Mouse (Mus musculus): ENCODE results near the gene B3gntl1. TPM values are rescaled to one million over a fixed set of nuclear protein-coding genes. Genes with fewer than 3 reads are reported as not detected.

The B3gntl1 gene
- polyA plus RNA-seq, 1 experiment from 2014 or later = 6.8 TPM

DNA sequence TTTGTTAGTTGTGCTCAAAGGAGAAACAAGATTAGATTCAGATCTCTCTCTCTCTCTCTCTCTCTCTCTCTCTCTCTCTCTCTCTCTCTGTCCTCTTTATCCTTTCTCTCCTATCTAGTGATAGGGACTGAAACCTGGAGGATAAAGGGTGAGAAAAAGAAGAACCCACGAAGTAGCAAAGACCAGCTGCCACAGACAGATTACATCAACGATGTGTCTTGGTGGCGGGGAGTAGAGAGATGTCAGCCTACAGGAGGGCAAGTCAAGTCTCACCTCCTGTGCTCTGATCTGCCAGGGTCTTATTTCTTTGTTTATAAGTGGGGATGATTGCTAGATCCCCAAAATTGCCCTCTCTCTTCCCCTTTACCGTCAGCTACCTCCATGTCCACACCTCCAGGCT lies 36.3 kb upstream of the B3gntl1 start:
- no peak for DNase-seq (ENCODE audit: low spot score)
- Histone ChIP-seq H3K4me3 (ENCODE audit: low read depth, low read length) (no peak overlapping the region), H3K36me3 (ENCODE audit: control insufficient read depth, insufficient read depth, low read length) (no peaks in the 10 kb centered on the region; the same call in 1 of the 2 replicates), H3K4me2 (ENCODE audit: low read depth, low read length) (no peak overlapping the region), H3K27me3 (replicated peaks; ENCODE audit: control insufficient read depth, insufficient read depth, low read length) (peaks cover 3% of the 10 kb centered on the region; the same call in 1 of the 2 replicates), H3K9me3 (ENCODE audit: control insufficient read depth, low read length) (no peaks in the 10 kb centered on the region), H3K4me1 (ENCODE audit: control insufficient read depth, insufficient read depth, low read length) (peaks cover 21% of the 10 kb centered on the region), H3K9ac (ENCODE audit: low read depth, low read length) (no peak overlapping the region), H3K27ac (replicated peaks; ENCODE audit: low read depth, low read length) (no peak overlapping the region)
- 78% methylated on average over 4 of the region's 4 CpGs for WGBS
- ATAC-seq (ENCODE audit: low read depth) = no peak

DNA sequence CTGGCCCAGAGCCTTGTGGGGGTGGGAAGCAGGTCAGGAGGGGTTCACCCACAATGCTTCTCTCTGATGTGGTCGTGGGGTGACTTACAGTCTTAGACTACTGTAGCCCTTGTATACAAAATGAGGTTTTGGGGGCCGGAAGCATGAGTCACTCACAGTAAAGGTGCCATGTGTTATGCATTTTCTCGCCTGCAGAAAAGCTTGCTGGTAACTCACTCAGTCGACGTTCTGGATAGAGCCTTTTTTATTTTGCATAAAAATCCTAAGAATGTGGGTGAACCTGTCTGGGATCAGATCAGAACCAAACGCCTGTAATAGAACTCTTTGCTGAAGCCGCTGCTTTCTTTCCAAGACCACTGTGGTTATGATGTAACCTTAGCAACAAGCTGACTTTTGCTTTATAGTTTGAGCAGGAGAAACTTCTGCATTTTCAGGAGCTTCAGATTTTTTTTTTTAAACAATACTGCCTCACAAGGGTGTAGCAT lies 33.6 kb upstream of the B3gntl1 start:
- peak; percentile 27 for ATAC-seq (ENCODE audit: low read depth)
- 7% methylated on average over 7 of the region's 7 CpGs for WGBS
- peak overlapping the region; percentile 10; the same call in 1 of the 2 replicates for H3K4me2 ChIP-seq (ENCODE audit: low read depth, low read length)
- peaks cover 10% of the 10 kb centered on the region; the same call in 1 of the 2 replicates for H3K27me3 ChIP-seq (replicated peaks; ENCODE audit: control insufficient read depth, insufficient read depth, low read length)
- H3K4me3 ChIP-seq (ENCODE audit: low read depth, low read length) = no peak overlapping the region
- peak; percentile 88 for DNase-seq (ENCODE audit: low spot score)
- no peaks in the 10 kb centered on the region for H3K9me3 ChIP-seq (ENCODE audit: control insufficient read depth, low read length)
- H3K36me3 ChIP-seq (ENCODE audit: control insufficient read depth, insufficient read depth, low read length) = no peaks in the 10 kb centered on the region
- peak overlapping the region; percentile 59; the same call in 1 of the 2 replicates for H3K27ac ChIP-seq (replicated peaks; ENCODE audit: low read depth, low read length)
- no peak overlapping the region for H3K9ac ChIP-seq (ENCODE audit: low read depth, low read length)
- H3K4me1 ChIP-seq (ENCODE audit: control insufficient read depth, insufficient read depth, low read length) = peaks cover 29% of the 10 kb centered on the region

DNA sequence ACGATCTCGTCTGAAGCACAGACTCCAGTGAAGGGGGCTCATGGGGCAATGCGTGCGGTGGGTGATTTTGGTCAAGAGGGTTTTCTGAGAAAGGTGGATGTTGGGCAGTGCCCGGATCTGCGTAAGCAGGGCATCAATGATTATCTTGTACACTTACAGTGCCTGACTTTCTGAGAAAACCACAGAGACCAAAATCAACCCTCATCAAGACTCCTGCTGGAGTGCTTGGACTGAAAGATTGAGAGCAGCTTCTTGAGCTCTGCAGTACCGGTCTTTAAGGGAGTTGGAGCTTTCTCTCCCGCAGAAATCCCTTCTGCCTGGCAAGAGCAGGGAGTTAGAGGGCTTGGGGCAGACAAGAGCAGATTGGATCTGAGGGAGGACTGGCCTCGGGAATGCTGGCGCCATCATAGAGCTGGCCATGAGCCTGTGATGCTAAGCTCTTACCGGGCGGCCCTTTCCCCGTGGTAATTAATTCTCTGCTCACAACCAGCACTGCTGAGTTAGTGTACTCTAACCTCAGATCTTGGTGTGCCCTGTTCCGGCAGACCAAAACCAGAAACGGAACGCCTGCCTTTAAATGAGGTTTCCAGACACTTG lies 30.8 kb upstream of the B3gntl1 start:
- DNase-seq (ENCODE audit: low spot score) = no peak
- Histone ChIP-seq H3K36me3 (ENCODE audit: control insufficient read depth, insufficient read depth, low read length) (no peaks in the 10 kb centered on the region), H3K27me3 (replicated peaks; ENCODE audit: control insufficient read depth, insufficient read depth, low read length) (peaks cover 10% of the 10 kb centered on the region; the same call in 1 of the 2 replicates), H3K4me1 (ENCODE audit: control insufficient read depth, insufficient read depth, low read length) (peaks cover 29% of the 10 kb centered on the region), H3K9me3 (ENCODE audit: control insufficient read depth, low read length) (no peaks in the 10 kb centered on the region), H3K4me2 (ENCODE audit: low read depth, low read length) (peak overlapping the region; percentile 96), H3K27ac (replicated peaks; ENCODE audit: low read depth, low read length) (peak overlapping the region; percentile 59; the same call in 1 of the 2 replicates), H3K4me3 (ENCODE audit: low read depth, low read length) (peak overlapping the region; percentile 73), H3K9ac (ENCODE audit: low read depth, low read length) (peak overlapping the region; percentile 73)
- ATAC-seq (ENCODE audit: low read depth) = no peak
- 9% methylated on average over 16 of the region's 16 CpGs for WGBS

DNA sequence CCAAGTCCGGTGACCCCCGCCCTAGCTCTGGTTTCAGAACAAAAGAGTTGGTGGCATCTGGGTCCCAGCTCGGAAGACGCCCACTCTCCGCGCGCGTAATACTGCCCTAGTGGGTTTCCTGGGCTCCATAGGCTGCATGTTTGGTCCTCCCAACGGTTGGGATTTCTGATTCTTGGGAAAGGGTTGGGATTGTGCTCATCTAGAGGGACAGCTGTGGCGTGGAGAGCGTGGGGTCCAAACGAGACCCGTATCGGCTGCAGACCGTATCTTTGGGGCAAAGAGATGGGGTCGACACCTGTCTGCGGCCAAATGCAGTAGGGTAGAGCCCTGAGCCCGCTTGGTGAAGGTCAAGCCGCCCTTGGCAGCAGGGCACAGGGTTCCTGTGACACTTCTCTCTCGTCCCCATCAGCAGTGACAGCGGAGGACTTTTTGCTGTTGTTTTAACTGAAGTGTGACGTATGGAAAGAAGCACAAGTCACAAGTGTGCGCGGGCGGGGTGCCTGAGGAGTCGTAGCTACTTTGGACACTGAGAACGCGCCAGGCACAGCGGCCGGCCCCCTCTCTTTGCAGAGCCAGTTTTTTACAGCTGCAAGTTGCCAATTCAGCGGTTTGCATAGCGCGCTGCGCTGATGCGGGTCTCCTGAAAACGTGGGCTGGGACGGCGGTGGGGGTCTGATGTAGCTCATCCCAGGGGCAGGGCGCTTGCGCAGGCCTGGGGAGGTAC lies 30.1 kb upstream of the B3gntl1 start:
- peaks cover 29% of the 10 kb centered on the region for H3K4me1 ChIP-seq (ENCODE audit: control insufficient read depth, insufficient read depth, low read length)
- peaks cover 10% of the 10 kb centered on the region; the same call in 1 of the 2 replicates for H3K27me3 ChIP-seq (replicated peaks; ENCODE audit: control insufficient read depth, insufficient read depth, low read length)
- H3K36me3 ChIP-seq (ENCODE audit: control insufficient read depth, insufficient read depth, low read length) = no peaks in the 10 kb centered on the region
- no peaks in the 10 kb centered on the region for H3K9me3 ChIP-seq (ENCODE audit: control insufficient read depth, low read length)
- H3K4me3 ChIP-seq (ENCODE audit: low read depth, low read length) = peak overlapping the region; percentile 73
- H3K4me2 ChIP-seq (ENCODE audit: low read depth, low read length) = peak overlapping the region; percentile 96
- H3K9ac ChIP-seq (ENCODE audit: low read depth, low read length) = peak overlapping the region; percentile 73
- peak overlapping the region; percentile 59 for H3K27ac ChIP-seq (replicated peaks; ENCODE audit: low read depth, low read length)
- DNase-seq (ENCODE audit: low spot score) = peak; percentile 64
- 1% methylated on average over 40 of the region's 40 CpGs for WGBS
- peak; percentile 19; the same call in 1 of the 2 replicates for ATAC-seq (ENCODE audit: low read depth)

DNA sequence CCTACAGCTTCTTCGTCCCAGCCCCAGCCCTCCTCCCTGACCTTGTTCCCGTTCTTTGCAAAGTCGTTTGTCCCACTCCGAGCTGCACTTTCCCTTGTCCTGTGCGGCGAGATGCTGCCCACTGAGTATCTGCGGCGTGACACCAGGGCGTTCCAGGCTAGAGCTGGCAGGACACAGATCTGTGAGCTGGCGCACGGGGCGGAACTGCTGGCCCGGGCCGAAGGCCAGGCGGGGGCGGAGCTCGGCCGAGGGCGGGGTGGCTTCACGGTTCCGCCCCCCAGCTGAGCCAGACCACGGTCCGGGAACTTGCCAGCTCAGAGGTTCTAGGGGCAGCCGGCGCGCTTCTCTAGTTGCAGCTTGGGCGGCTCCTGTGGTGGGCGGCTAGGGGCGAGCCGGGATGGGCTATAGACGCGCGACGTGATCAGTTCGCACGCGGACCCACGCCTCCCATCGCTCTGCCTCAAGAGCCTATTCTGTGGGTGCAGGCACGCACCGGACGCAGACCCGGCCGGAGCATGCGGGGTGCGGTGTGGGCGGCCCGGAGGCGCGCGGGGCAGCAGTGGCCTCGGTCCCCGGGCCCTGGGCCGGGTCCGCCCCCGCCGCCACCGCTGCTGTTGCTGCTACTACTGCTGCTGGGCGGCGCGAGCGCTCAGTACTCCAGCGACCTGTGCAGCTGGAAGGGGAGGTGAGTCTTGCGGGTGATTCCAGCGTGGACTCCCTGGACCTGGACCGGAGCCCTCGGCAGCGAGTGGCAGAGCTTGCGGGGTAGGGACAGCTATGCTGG lies 29.4 kb upstream of the B3gntl1 start:
- Histone ChIP-seq H3K9me3 (ENCODE audit: control insufficient read depth, low read length) (no peaks in the 10 kb centered on the region), H3K4me2 (ENCODE audit: low read depth, low read length) (peak overlapping the region; percentile 96), H3K4me3 (ENCODE audit: low read depth, low read length) (peak overlapping the region; percentile 73), H3K9ac (ENCODE audit: low read depth, low read length) (peak overlapping the region; percentile 73), H3K4me1 (ENCODE audit: control insufficient read depth, insufficient read depth, low read length) (peaks cover 23% of the 10 kb centered on the region), H3K27ac (replicated peaks; ENCODE audit: low read depth, low read length) (peak overlapping the region; percentile 59), H3K27me3 (replicated peaks; ENCODE audit: control insufficient read depth, insufficient read depth, low read length) (peaks cover 10% of the 10 kb centered on the region; the same call in 1 of the 2 replicates), H3K36me3 (ENCODE audit: control insufficient read depth, insufficient read depth, low read length) (no peaks in the 10 kb centered on the region)
- WGBS = under 1% methylated on average over 20 of the region's 69 CpGs
- peak; percentile 92 for ATAC-seq (ENCODE audit: low read depth)
- DNase-seq (ENCODE audit: low spot score) = peak; percentile 92

DNA sequence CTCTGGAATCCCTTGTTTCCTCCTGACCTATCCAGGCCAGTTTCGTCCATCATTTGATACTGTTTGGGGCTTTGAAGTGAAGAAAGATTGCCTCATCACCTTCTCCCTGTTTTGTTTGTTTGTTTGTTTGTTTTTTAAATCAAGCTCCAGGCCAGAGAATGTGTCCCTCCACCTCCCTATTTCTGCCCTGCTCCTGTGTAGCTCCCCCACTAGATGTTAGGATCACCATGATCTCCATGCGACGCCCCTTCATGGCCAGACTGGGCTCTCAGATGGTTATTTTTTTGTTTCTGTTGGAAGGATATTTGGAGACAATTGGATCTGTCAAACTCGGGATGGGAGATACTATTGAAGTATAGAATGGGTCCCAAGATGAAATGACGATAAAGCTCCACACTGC lies 28.3 kb upstream of the B3gntl1 start, which contains the start of gene Metrnl:
Gene Metrnl, plus strand, starts transcription at position 301 of the 400 bp plus-strand sequence.
- Histone ChIP-seq H3K27ac (replicated peaks; ENCODE audit: low read depth, low read length) (peak within 1 kb of the TSS; percentile 59), H3K36me3 (ENCODE audit: control insufficient read depth, insufficient read depth, low read length) (no peaks in the 10 kb centered on the region), H3K4me2 (ENCODE audit: low read depth, low read length) (peak within 1 kb of the TSS; percentile 96), H3K9ac (ENCODE audit: low read depth, low read length) (peak within 1 kb of the TSS; percentile 73), H3K27me3 (replicated peaks; ENCODE audit: control insufficient read depth, insufficient read depth, low read length) (peaks cover 10% of the 10 kb centered on the region; the same call in 1 of the 2 replicates), H3K4me3 (ENCODE audit: low read depth, low read length) (peak within 1 kb of the TSS; percentile 73), H3K9me3 (ENCODE audit: control insufficient read depth, low read length) (no peaks in the 10 kb centered on the region), H3K4me1 (ENCODE audit: control insufficient read depth, insufficient read depth, low read length) (peaks cover 17% of the 10 kb centered on the region)
- no peak for ATAC-seq (ENCODE audit: low read depth)
- WGBS = 94% methylated on average over 5 of the region's 5 CpGs
- DNase-seq (ENCODE audit: low spot score) = no peak

DNA sequence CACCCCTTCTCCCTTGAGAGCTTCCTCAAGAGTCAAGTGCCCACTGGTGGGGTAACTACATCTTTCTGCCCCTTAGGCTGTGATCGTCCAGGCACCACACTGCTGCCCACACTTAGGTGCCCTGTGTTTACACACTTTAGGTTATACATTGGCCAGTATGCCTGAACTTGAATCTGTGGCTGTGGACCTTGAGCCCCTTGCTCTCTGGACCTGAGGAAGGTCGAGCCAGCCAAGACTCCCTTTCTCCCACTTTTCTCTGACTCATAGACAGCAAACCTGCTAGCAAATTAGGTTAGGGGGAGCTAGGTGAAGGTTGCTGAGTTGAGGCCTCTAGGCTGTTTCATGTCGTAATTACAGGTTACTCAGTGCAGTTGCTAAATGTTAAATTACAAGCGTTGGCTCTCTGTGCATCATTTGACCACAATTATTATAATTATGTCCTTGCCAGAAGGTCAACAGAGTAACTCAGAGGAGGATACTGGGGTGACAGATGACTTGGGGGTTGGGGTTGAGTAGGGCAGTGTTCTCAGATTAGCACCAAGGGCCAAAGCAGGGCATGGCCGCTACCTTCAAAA lies 25.5 kb upstream of the B3gntl1 start:
- H3K9ac ChIP-seq (ENCODE audit: low read depth, low read length) = no peak overlapping the region
- no peak overlapping the region for H3K4me3 ChIP-seq (ENCODE audit: low read depth, low read length)
- DNase-seq (ENCODE audit: low spot score) (no peak), ATAC-seq (ENCODE audit: low read depth) (no peak)
- H3K27me3 ChIP-seq (replicated peaks; ENCODE audit: control insufficient read depth, insufficient read depth, low read length) = 0 out of 2 replicates have a peak, but pooled peaks cover 4% of the 10 kb centered on the region
- peaks cover under 1% of the 10 kb centered on the region for H3K4me1 ChIP-seq (ENCODE audit: control insufficient read depth, insufficient read depth, low read length)
- no peaks in the 10 kb centered on the region for H3K9me3 ChIP-seq (ENCODE audit: control insufficient read depth, low read length)
- no peak overlapping the region for H3K4me2 ChIP-seq (ENCODE audit: low read depth, low read length)
- H3K27ac ChIP-seq (replicated peaks; ENCODE audit: low read depth, low read length) = no peak overlapping the region
- H3K36me3 ChIP-seq (ENCODE audit: control insufficient read depth, insufficient read depth, low read length) = no peaks in the 10 kb centered on the region
- 62% methylated on average over 5 of the region's 5 CpGs for WGBS

DNA sequence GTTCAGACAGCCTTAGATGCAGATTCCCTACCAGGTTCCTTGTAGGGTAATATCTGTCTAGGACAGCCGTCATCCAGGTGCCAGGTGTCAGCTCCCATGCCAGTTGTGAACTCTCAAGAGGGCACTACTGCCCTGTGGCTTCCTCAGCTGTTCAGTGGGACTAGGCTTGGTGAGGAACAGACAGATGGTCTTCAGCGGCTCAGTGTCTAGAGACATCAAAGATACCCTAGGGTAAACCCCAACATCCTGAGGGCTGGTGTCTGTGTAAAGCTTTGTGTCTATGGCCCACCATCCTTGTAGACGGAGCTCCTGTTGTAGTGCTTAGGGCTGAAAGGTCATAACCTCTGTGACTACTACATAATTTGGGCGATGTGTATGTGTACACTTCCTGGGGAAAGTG lies 24.3 kb upstream of the B3gntl1 start:
- Histone ChIP-seq H3K27ac (replicated peaks; ENCODE audit: low read depth, low read length) (no peak overlapping the region), H3K9me3 (ENCODE audit: control insufficient read depth, low read length) (no peaks in the 10 kb centered on the region), H3K27me3 (replicated peaks; ENCODE audit: control insufficient read depth, insufficient read depth, low read length) (no peaks in the 10 kb centered on the region), H3K36me3 (ENCODE audit: control insufficient read depth, insufficient read depth, low read length) (no peaks in the 10 kb centered on the region), H3K4me2 (ENCODE audit: low read depth, low read length) (no peak overlapping the region), H3K4me3 (ENCODE audit: low read depth, low read length) (no peak overlapping the region), H3K4me1 (ENCODE audit: control insufficient read depth, insufficient read depth, low read length) (no peaks in the 10 kb centered on the region; the same call in 1 of the 2 replicates), H3K9ac (ENCODE audit: low read depth, low read length) (no peak overlapping the region)
- DNase-seq (ENCODE audit: low spot score) (no peak), ATAC-seq (ENCODE audit: low read depth) (no peak)
- 80% methylated on average over 4 of the region's 4 CpGs for WGBS

Measured in embryonic facial prominence, embryonic 14.5 days (tissue).